Mouse (Mus musculus): ENCODE data around the gene Scgb2b20. TPM values are rescaled to one million over a fixed set of nuclear protein-coding genes. Genes with fewer than 3 reads are reported as not detected.
"Not testable (repeated sequence)": the region's sequence is repeated elsewhere in the genome, so short reads cannot be mapped to it uniquely, and the experiment has no call there.

The Scgb2b20 gene
- polyA plus RNA-seq (2015; fragmentation: Nextera tagmentation; extraction: Ambion mirVana) = not detected in 2 replicates

DNA sequence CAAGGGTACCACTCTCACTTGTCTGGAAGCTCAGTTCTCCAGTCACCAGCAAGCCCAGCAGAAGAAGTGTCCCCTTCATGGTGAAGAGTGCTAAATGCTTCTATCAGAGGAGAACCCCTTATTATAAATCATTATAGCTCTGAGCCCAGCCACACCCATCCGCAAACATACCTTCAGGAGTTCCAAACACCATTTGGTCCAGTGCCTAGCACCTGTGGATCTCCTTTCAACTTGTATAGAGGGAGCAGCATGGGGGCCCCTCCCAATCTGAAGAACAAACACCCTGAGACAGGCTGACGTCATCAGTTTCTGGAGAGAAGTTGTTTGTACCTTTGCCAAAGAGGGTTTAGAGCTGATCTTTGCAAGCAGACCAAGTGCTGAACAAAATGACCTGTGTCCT lies at the start of gene Scgb2b20:
Gene Scgb2b20, minus strand, starts transcription at position 101 of the 400 bp plus-strand sequence.
- not testable (repeated sequence) for H3K4me3 ChIP-seq (ENCODE audit: low read depth, low read length); H3K36me3 ChIP-seq (ENCODE audit: insufficient read depth, low read length); H3K27ac ChIP-seq (ENCODE audit: low read length); ATAC-seq; H3K9me3 ChIP-seq (ENCODE audit: low read length); H3K27me3 ChIP-seq (replicated peaks; ENCODE audit: insufficient read depth, low read length); H3K4me2 ChIP-seq (replicated peaks; ENCODE audit: low read depth, low read length); H3K4me1 ChIP-seq (ENCODE audit: insufficient read depth, low read depth, low read length); DNase-seq (ENCODE audit: low spot score); H3K9ac ChIP-seq (replicated peaks; ENCODE audit: low read depth)
- 71% methylated on average over 2 of the region's 2 CpGs for WGBS

- not testable (repeated sequence) for H3K36me3 ChIP-seq (ENCODE audit: insufficient read depth, low read length); H3K4me1 ChIP-seq (ENCODE audit: insufficient read depth, low read depth, low read length); H3K27me3 ChIP-seq (replicated peaks; ENCODE audit: insufficient read depth, low read length); H3K9ac ChIP-seq (replicated peaks; ENCODE audit: low read depth); ATAC-seq; H3K4me2 ChIP-seq (replicated peaks; ENCODE audit: low read depth, low read length); H3K4me3 ChIP-seq (ENCODE audit: low read depth, low read length); H3K9me3 ChIP-seq (ENCODE audit: low read length); DNase-seq (ENCODE audit: low spot score); H3K27ac ChIP-seq (ENCODE audit: low read length)
- WGBS = 34% methylated on average over 1 of the region's 1 CpGs
Observed at GRCm38 (mm10) chr7:33409681-33410080, 43.6 kb upstream of the Scgb2b20 start.

DNA sequence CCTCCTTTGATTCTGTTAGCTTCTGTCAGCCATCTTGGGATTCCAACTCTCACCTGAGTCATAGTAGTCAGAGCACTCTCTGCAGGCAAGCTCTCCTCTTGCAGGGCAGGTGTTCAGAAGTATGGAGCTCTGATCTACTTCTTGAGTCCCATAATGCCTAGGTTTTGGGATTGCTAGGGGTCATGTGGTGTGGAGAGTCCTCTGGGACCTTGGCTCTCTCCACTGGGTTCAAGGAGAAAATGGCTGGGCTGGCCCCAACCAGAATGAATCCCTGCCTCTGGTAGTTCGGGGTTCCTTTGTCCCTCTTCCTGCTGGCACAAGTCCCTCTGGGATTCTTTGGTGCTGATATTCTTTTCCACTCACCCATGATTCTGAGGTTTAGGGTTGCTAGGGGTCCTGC lies 35.5 kb upstream of the Scgb2b20 start:
- WGBS = 70% methylated on average over 1 of the region's 1 CpGs
- H3K4me2 ChIP-seq (replicated peaks; ENCODE audit: low read depth, low read length) = no peak overlapping the region
- H3K36me3 ChIP-seq (ENCODE audit: insufficient read depth, low read length) = no peaks in the 10 kb centered on the region
- H3K9ac ChIP-seq (replicated peaks; ENCODE audit: low read depth) = no peak overlapping the region
- no peaks in the 10 kb centered on the region for H3K4me1 ChIP-seq (ENCODE audit: insufficient read depth, low read depth, low read length)
- H3K9me3 ChIP-seq (ENCODE audit: low read length) = no peaks in the 10 kb centered on the region
- no peaks in the 10 kb centered on the region for H3K27me3 ChIP-seq (replicated peaks; ENCODE audit: insufficient read depth, low read length)
- no peak overlapping the region for H3K27ac ChIP-seq (ENCODE audit: low read length)
- TF ChIP-seq CTCF (IDR thresholded peaks at IDR 0.05) = no peak
- TF ChIP-seq EP300 (IDR thresholded peaks at IDR 0.05) = no peak
- ATAC-seq (no peak), DNase-seq (ENCODE audit: low spot score) (no peak)
- no peak overlapping the region for H3K4me3 ChIP-seq (ENCODE audit: low read depth, low read length)

DNA sequence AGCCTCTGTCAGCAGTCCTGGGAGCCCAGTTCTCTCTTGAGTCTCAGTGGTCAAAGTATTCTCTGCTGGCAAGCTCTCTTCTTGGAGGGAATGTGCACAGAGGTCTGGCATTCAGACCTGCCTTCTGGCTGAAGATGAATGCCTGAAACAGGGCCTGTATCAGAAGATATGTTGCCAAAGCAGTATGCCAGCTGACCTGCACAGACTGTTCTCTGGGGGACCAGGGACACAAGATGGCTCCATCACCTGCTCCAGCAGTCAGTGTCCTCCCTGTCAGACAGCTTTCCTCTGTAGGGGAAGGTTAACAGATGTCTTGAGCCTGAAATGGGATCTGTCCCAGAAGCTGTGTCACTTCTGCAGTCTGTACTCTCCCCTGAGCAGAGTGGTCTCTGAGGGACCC lies 33.6 kb upstream of the Scgb2b20 start:
- H3K36me3 ChIP-seq (ENCODE audit: insufficient read depth, low read length); H3K27me3 ChIP-seq (replicated peaks; ENCODE audit: insufficient read depth, low read length); H3K9me3 ChIP-seq (ENCODE audit: low read length); H3K27ac ChIP-seq (ENCODE audit: low read length); H3K9ac ChIP-seq (replicated peaks; ENCODE audit: low read depth); H3K4me1 ChIP-seq (ENCODE audit: insufficient read depth, low read depth, low read length); ATAC-seq; H3K4me2 ChIP-seq (replicated peaks; ENCODE audit: low read depth, low read length); H3K4me3 ChIP-seq (ENCODE audit: low read depth, low read length); DNase-seq (ENCODE audit: low spot score): not testable (repeated sequence)

DNA sequence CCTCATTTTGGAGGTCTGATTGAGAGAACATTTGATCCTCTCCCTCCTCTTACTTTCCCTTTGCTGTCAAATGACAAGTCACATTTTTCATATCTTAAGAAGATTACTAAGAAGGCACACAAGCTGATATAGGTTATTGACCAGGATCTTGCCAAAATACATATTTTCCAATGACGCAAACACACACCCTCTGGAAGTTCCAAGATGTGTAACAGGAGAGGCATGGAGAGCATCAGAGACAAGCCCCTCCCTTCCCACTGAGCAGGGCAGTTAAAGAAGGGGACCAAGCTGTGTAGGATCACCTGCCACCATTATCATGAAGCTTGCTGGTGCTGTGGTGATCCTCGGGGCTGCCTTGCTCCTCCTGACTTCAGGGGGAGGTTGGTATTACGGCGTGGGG lies 6.8 kb upstream of the Scgb2b20 start, which contains the start of gene Scgb1b20:
Gene Scgb1b20, plus strand, starts transcription at position 301 of the 400 bp plus-strand sequence.
- H3K4me1 ChIP-seq (ENCODE audit: insufficient read depth, low read depth, low read length); H3K9me3 ChIP-seq (ENCODE audit: low read length); DNase-seq (ENCODE audit: low spot score); H3K4me2 ChIP-seq (replicated peaks; ENCODE audit: low read depth, low read length); ATAC-seq; H3K27ac ChIP-seq (ENCODE audit: low read length); H3K27me3 ChIP-seq (replicated peaks; ENCODE audit: insufficient read depth, low read length); H3K36me3 ChIP-seq (ENCODE audit: insufficient read depth, low read length); H3K9ac ChIP-seq (replicated peaks; ENCODE audit: low read depth); H3K4me3 ChIP-seq (ENCODE audit: low read depth, low read length): not testable (repeated sequence)
- 77% methylated on average over 4 of the region's 4 CpGs for WGBS

Other genes with a start within 250 kb of the Scgb2b20 start
- gene Scgb2b18, start 192.5 kb downstream of the Scgb2b20 start, polyA plus RNA-seq (2015; fragmentation: Nextera tagmentation; extraction: Ambion mirVana) = not detected in 2 replicates
- not detected in 2 replicates for gene Scgb1b18, start 180.8 kb downstream of the Scgb2b20 start, polyA plus RNA-seq (2015; fragmentation: Nextera tagmentation; extraction: Ambion mirVana)
- gene Scgb2b19, start 86.0 kb downstream of the Scgb2b20 start, polyA plus RNA-seq (2015; fragmentation: Nextera tagmentation; extraction: Ambion mirVana) = not detected in 2 replicates
- gene Scgb1b19, start 79.0 kb downstream of the Scgb2b20 start, polyA plus RNA-seq (2015; fragmentation: Nextera tagmentation; extraction: Ambion mirVana) = not detected in 2 replicates
- not detected in 2 replicates for gene Scgb1b20, start 6.9 kb upstream of the Scgb2b20 start, polyA plus RNA-seq (2015; fragmentation: Nextera tagmentation; extraction: Ambion mirVana)
- not detected in 2 replicates for gene Scgb2b21, start 154.1 kb upstream of the Scgb2b20 start, polyA plus RNA-seq (2015; fragmentation: Nextera tagmentation; extraction: Ambion mirVana)